Mouse (Mus musculus): Measurements from ENCODE around the gene Pcca.

The Pcca gene

DNA sequence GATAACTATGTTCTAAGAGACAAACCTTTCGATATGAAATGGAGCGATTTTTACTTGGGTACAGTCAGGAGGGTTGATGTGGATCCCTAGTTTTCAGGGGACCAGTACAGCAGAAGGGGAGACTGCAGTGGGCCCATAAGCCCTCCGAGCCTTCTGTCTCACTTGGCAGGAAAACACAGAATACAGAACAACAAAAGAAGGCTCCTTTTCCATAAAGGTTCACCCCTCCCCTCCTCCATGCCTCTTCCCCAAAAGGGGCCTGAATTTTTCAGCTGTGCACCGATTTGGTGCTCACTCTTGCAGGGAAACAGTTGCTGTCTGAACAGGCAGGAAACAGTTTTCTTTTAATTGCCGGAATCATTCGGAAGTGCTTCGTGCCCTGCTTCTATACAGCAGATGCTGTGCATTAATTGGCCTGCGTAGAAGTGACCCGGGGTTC is 348.1 kb downstream of the Pcca start:
- in situ Hi-C loops (cut with MboI; ENCODE audit: low sequenced_read_pairs), result no loop called here

DNA sequence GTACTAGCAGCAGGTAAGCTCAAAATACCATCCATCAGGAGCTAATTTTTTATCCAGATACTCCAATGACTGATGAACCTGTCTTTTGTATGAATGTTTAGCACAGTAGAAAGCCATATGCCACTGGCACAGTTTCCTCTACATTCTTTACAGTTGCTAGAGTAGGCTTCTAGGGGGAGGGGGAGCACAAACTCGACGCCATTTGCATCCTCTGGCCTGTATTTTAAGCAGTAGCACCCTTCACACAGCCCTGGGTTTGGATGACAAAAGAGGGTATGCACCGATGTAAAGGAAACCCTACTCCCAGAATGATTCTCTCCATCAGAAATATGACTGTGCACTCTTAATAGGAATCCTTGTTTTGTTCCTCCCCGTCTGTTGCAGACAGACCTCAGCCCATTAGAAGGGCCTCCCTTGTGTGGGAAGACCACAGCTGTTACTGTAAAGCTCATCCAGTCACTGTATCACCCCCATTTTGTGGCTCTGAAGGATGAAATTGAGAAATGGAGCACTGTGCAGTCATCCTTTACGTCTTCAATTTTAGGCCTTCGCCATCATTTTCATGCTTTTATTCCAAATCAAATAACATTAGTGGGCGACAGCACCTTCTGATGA is 348.8 kb downstream of the Pcca start:
- in situ Hi-C loops (cut with MboI; ENCODE audit: low sequenced_read_pairs), result no loop called here

DNA sequence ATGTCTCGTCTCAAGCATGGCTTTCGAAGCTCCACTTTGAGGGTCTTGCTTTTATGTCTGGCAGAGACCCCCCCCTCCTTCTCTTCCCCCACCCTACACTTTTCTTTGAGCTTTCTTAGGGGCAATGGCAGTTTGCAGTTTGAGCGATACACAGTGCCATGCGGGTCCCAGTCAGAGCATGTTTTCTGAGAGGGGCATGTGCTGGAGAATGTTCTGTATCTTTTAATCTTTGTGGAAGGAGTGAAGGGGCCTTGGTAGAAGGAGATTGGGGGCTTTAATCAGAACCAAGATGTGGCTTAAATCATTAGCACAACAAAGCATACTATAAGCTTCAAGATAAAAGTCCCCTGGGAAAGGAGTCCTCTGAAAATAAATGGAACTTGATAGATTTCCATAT is 349.3 kb downstream of the Pcca start:
- in situ Hi-C loops (cut with MboI; ENCODE audit: low sequenced_read_pairs), result no loop called here

DNA sequence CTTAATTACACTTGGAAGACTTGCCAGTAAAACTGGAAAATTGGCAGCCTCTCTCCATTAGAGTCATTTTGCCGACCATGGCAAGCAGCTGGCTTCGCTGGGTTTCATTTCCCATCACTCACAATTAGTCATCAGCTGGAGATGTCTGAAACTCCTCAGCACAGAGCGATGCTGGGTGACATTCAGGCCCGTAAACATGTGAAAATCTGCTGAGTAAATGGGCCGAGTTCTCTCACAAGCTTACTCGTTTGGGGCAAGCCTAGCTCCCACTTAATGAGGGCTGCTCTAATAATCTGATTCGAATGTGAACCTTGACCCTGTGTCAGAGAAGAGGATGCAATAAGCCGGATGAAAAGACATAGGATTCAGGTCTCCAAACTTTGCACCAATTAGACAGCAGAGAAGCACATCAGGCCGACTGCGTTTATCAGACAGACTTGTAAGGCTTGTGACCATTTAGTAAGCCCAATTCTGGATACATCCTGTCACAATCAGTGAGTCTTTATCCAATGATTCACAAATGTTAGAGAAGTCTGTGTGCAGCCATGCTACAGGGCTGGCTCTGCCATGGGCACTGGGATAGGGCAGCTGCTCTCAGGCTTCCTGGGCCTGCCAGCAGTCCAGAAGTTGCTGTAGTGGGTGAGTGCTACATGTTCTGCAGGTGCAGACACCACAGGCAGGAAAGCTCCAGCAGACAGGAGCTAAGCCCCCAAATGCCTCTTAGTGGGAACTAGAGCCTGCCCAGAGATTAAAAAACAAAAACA is 349.9 kb downstream of the Pcca start:
- in situ Hi-C loops (cut with MboI; ENCODE audit: low sequenced_read_pairs), result no loop called here

DNA sequence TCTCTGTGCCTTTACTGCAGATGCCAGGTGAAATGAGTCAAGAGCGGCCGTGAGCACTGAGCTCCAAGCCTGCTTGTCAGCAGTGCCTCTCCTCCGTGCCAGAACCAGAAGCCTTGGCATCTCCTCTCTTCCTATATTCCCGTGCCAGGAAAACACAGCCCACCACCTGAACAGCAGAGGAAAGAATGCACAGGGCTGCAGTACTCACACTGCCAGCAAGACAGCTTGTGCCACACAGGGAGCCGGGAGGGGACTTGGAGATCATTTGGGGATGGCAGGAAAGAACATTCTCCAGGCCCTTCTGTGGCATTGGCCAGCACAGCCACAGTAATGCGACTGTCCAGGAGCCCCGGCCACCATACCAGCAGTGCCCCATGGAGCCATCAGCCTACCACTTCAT is 351.8 kb downstream of the Pcca start:
- in situ Hi-C loops (cut with MboI; ENCODE audit: low sequenced_read_pairs), result no loop called here

DNA sequence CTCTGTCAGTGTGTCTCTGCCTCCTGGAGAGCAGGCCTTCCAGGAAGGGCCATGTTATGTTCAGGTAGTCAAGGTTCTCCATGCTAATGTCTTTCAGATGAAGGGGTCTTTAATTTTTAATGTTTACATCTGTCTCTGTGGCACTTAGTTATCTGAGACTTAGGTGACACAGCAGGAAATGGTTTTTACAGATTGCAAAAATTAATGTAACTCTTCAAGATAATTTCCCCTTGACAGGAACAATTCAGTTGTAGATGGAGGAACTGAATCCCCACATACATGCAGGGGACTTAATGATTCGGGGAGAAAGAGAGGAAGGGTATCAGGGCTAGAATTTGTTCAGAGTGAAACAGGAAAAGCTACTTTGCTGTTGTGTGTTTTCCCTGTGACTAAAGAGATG is 353.2 kb downstream of the Pcca start:
- in situ Hi-C loops (cut with MboI; ENCODE audit: low sequenced_read_pairs), result no loop called here

DNA sequence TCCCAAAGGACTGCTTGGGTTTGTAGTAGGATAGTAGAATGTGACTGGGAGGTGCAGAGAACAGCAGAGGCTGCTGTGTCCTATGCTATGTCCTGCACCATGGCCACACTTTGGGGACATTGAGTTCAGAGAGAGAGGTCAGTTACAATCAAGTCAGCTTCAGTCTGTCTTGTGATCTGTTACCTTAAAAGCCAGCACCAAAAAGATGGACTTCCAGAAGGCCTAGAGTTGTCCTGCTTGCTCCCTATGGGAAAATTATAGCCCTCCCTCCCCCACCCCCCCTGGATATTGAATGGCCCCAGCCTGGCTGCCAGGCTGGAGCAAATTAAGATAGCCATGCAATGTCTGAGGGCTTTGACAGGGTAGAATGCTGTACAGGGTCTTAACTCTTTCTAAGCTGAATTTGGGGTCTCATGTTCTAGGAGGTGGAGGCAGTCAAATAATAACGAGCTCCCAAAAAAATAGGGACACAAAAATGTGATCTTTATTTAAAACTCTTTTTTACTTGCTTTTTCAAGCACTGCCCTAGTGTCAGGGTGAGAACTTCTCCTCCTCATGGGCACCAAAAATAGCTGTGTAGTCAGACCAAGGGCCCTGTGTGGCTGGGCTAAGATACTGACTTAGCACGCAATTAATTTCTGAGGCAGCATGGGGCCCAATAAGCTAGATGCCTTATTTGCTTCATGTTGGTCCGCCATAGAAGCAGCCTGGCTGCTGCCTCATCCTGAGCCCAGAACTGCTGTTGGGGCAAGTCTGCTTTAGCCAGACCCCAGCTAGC is 353.8 kb downstream of the Pcca start:
- in situ Hi-C loops (cut with MboI; ENCODE audit: low sequenced_read_pairs), result no loop called here

DNA sequence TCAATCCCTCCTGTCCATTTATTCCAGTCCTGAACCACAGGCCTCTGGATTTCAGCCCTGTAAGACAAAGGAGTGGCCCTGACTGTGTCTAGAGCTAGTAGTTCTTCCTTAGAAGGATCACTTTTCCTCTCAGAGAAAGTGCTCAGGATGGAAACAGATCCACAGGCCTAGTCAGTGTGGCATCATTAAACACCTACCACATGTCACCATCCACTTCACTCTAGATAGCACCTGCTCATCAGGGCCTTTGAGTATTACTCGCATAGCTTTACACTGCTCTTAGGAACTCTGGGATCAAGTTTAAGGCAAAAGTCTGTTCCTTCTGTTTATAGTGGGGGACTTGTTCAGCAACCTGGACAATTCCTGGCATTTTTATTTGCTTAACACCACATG is 354.4 kb downstream of the Pcca start:
- in situ Hi-C loops (cut with MboI; ENCODE audit: low sequenced_read_pairs), result no loop called here

DNA sequence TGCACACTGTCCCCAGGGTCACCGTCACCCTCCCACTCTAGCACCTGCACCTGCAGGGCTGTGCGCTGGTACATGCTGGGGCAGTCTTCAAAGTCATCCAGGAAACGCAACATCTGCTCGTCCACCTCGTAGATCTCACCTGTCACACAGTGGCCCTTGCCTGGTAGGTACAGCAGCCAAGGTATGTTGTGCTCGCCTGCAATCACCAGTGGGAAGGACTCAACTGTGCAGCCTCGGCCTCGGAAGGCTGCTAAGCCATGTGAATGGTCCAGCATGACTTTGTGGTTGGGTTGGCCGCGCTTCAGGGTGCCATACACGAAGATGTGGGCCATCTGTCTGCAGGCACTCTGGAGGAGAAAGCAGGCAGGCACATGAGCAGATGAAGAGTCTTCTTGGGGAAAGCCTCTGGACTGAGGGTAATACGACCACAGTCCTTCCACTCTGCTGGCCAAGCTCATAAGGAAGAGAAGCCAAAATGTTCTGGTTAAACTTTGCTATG is 357.4 kb downstream of the Pcca start:
- in situ Hi-C loops (cut with MboI; ENCODE audit: low sequenced_read_pairs), result no loop called here

DNA sequence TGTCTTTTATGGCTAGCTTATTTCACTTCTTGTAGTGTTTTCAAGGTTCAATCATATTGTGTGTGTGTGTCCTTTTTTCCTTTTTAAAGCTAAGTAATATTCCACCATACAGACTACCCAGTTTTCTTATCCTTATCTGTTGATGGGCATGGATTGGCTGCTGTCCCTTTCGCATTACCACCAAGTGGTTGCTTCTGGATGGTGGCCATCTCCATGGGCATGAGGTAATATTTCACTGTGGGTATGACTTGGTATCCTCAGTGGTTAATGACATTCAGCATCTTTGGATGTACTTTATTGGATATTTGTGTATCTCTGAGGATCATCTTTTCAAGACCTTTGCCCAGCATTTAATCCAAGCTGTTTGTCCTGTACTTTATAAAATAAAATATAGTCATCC is 362.0 kb downstream of the Pcca start:
- in situ Hi-C loops (cut with MboI; ENCODE audit: low sequenced_read_pairs), result no loop called here

DNA sequence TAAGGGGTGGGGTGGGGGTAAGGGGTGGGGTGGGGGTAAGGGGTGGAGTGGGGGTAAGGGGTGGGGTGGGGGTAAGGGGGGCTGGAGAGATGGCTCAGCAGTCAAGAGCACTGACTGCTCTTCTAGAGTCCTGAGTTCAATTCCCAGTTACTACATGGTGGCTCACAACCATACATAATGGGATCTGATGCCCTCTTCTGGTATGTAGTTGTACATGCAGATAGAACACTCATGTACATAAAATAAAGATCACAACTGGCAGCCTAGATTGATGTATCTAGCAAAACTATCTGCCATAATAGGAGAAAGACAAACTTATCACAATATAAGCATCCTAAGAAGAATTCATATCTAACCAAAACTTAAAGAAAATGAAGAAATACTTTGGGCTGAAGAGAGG is 364.4 kb downstream of the Pcca start:
- in situ Hi-C loops (cut with MboI; ENCODE audit: low sequenced_read_pairs), result no loop called here

DNA sequence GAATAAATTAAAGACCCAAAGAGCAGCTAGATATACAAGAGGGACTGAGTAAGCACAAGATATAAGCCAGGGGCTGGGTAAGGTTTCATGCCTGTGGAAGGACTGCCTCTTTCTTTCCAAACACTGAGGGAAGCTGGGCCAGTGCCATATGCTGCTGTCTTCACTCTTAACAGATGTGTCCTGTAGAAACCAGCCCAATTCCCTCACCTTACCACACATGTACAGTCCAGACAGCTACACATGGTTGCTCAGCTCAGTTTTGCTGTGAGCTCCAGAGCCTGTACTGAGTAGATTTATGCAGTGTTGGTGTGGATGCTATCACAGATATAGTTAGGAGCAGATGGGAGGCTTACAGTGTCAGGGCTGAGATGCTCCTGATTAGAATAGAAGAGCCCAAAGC is 366.6 kb downstream of the Pcca start:
- in situ Hi-C loops (cut with MboI; ENCODE audit: low sequenced_read_pairs), result no loop called here

DNA sequence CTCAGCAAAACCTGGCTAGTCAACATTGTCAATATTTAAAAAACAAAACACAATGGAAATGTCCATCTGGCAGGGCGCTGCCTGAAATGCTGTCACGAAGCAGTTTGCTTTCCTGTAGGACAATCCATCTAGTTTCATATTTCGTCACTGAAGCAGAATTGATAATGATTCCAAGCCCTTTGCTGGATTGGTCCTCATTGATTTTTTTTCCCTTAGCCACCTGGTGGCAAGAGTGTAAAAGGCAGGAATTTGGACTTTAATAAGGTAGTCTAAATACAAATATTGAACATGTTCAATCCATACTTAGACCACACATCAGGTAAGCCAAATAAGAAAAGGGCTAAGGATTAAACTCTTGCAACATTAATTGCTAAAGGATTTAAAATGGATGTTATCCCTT is 367.1 kb downstream of the Pcca start:
- in situ Hi-C loops (cut with MboI; ENCODE audit: low sequenced_read_pairs), result no loop called here

DNA sequence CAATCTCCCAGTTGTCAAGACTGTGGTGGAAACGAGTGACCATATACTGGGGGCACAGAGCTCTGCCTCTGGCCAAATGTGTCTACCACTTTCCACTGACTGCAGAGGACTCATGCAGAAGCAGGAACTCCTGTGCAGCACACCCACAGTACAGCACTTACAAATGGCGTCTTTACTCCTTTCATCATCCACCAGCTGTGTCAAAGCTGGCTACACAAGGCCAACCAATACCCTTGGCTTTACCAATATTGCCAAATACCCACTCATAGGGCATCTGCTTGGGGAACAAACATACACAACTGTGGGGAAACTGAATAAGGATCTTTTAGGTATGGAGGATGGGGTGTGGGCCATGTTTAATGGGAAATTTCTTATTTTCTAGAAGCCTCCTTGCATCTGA is 367.6 kb downstream of the Pcca start:
- in situ Hi-C loops (cut with MboI; ENCODE audit: low sequenced_read_pairs), result no loop called here

DNA sequence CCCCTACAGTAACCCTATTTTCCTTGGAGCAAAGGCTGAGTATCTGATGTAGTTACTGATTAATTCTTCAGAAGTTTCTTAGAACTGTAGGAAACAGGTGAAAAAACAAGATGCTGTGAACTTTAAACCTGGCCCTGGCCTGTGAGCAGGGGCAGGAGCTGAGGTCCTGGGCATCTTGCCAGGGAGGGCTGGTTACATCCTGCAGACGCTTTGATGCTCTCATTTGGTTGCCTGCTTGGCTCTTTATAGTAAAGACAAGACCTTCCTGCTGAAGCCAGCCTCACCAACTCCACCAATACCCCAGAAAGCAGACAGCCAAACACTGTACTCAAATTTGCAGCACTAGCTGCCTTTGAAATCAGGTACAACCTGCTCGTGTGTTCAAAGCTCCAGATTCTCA is 368.0 kb downstream of the Pcca start:
- in situ Hi-C loops (cut with MboI; ENCODE audit: low sequenced_read_pairs), result no loop called here

DNA sequence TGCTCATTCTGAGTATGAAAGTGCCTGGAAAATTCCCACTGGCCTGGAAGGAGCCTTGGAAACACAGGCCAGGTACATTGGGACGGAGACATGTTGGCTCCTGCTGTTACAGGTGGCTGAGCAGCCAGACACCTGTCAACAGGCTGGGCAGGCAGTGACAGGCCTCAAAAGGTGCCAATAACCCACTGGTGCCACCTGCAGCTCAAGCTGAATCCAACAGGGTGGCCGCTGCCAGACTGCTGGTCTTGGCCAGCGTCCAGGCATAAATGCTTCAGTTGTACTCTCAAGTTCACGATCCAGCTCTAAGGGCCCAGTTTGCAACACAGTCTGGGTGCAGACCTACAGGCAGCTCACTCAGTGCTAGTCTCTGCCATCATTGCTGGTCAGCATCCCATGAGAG is 368.8 kb downstream of the Pcca start:
- in situ Hi-C loops (cut with MboI; ENCODE audit: low sequenced_read_pairs), result no loop called here

DNA sequence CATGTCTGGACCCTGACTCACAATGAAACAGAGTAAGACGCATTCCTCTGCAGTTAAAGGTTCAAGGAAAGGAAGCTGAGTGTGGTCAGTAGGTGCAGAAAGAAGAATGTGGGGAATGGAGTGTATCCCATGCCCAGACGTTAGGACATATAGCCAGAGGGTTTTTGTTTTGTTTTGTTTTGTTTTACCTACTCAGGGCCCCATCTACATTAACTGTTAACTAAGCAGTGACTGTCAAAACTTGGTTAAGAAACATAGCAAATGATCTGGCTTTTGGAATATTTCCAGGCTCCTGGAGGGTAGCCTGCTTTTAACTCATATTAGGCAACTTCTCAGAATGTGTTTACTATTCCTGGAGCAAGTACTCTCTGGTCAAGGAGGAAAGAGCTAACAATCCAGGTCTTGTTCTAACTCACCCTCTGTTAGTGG is 369.8 kb downstream of the Pcca start:
- in situ Hi-C loops (cut with MboI; ENCODE audit: low sequenced_read_pairs), result no loop called here

DNA sequence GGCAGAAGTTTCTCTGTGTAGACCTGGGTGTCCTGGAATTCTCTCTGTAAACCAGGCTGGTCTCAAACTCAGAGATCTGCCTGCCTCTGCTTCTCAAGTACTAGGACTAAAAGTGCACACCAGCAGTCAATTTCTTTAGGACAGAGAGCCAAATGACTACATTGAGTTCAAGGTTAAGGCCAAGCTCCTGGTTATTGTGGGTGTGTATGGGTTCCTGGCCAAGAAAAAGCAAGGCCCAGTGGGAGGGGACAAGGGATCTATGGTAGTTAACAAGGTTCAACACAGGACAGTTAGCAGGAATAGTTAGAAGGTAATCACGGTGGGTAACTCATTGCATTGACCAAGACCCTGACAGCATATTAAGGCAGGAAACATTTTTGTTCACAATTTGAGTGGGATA is 370.9 kb downstream of the Pcca start:
- in situ Hi-C loops (cut with MboI; ENCODE audit: low sequenced_read_pairs), result no loop called here

DNA sequence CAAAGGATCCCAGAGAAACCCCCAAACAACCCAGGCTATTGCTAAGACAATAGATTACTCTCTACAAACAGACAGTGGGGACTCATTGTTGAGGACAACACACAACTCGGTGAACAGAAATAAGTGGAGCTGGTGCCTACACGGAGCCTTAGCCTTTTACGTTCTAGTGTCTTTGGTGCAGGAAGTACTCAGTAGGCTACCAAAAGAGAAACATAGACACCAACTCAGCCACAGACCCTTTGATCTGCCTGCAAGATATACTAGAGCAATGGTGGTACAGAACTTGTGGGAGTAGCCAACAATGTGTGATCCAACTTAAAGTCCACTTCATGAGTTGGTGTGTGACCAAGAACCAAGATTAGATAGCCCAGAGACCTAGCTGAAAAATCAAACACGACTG is 374.0 kb downstream of the Pcca start:
- in situ Hi-C loops (cut with MboI; ENCODE audit: low sequenced_read_pairs), result no loop called here

DNA sequence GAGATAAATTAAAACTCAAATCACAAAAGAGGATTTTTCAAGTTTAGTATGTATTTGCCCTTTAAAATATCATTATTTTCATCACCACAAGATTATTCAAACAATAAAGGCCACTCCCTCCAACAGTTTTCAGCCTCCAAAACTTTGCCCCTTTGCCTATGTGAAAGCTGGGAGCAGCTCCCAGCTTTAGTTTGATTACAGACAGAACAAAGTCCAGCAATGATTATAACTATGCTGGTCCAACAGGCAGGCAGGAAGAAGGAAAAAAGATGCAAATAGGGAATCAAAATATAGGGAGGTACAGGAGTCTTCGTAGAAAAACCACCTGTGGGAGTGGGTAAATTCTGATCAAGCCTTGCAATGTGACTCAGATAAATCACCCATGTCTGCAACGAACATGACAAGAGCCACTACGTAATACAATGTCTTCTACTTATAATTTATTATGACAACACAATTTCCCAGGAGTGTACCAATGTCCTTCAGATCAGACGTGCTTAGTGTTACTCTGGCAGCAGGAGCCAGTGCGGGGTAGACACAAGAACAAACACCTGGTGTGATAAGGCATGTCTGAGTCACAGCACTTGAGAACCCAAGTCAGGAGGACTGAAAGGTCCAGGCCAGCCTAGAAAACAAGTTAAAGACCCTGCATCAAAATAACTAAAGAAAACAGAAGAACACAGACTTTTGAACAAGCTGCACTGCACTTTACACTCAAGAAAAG is 375.4 kb downstream of the Pcca start:
- in situ Hi-C loops (cut with MboI; ENCODE audit: low sequenced_read_pairs), result no loop called here

DNA sequence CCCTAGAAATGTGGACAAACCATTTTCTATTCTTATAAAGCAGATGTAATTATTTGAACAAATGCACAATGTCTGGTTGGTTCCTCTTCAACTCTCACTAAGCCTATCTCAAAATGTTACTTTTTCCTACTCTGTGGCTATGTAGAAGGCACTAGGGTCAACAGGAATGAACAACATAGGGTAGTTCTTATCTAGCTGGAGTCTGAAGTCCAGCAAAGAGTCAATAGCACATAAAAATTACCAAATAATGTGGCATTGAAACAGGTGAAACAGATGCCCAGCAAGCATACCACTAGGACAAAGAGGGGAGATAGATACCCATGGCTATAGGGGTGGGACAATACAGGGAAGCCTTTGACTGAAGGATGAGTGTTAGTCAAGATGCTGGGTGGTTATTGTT is 377.1 kb downstream of the Pcca start:
- in situ Hi-C loops (cut with MboI; ENCODE audit: low sequenced_read_pairs), result no loop called here
